Mouse (Mus musculus) hindbrain, embryonic 12.5 days (tissue): Measurements from ENCODE around the gene Gm10300. TPM values are rescaled to one million over a fixed set of nuclear protein-coding genes. Genes with fewer than 3 reads are reported as not detected.

Experiments used
- ATAC-seq: fragments of 200-750 bp; cut with Nextera tagmentation; 2 replicates; pipeline ENCODE4 v1.8.0; 2017; ENCODE audit warnings: moderate TSS enrichment; ENCODE audit not compliant: low FRiP score
- H3K27ac ChIP-seq: fragments of 300-500 bp; sonication (generic); 2 replicates; pipeline ENCODE4 v1.5.1; 2016; ENCODE audit warnings: mild to moderate bottlenecking
- H3K27me3 ChIP-seq: fragments of 300-500 bp; sonication (generic); 2 replicates; pipeline ENCODE4 v1.6.1; 2016; ENCODE audit warnings: mild to moderate bottlenecking
- H3K36me3 ChIP-seq: fragments of 300-500 bp; sonication (generic); 2 replicates; pipeline ENCODE4 v1.6.1; 2016; ENCODE audit warnings: mild to moderate bottlenecking
- H3K4me1 ChIP-seq: fragments of 300-500 bp; sonication (generic); 2 replicates; pipeline ENCODE4 v1.6.1; 2016
- H3K4me2 ChIP-seq: fragments of 300-500 bp; sonication (generic); replicated peaks from 2 replicates; pipeline ENCODE4 v1.6.1; 2016; ENCODE audit warnings: mild to moderate bottlenecking
- H3K4me3 ChIP-seq: fragments of 300-500 bp; sonication (generic); 2 replicates; pipeline ENCODE4 v1.5.1; 2016; ENCODE audit warnings: mild to moderate bottlenecking
- H3K9ac ChIP-seq: fragments of 300-500 bp; sonication (generic); 2 replicates; pipeline ENCODE4 v1.6.1; 2016; ENCODE audit warnings: mild to moderate bottlenecking, moderate library complexity
- H3K9me3 ChIP-seq: fragments of 300-500 bp; sonication (generic); replicated peaks from 2 replicates; pipeline ENCODE4 v1.6.1; 2016; ENCODE audit warnings: mild to moderate bottlenecking
- WGBS: fragments of 180-500 bp; shearing (Covaris S2); methylation state at CpG from one replicate; pipeline ENCODE4 v1.1.7; 2016; 5-methylcytosine and 5-hydroxymethylcytosine counted together
- polyA plus RNA-seq: library from polyadenylated mRNA; unstranded; fragments of >200 nt; fragmentation: Nextera tagmentation; extraction: Ambion mirVana; gene quantifications from 2 replicates; pipeline ENCODE4 v1.2.1, GENCODE M21; 2016

Gm10300 gene
- polyA plus RNA-seq, 1 experiment from 2014 or later = 0.09 TPM

DNA sequence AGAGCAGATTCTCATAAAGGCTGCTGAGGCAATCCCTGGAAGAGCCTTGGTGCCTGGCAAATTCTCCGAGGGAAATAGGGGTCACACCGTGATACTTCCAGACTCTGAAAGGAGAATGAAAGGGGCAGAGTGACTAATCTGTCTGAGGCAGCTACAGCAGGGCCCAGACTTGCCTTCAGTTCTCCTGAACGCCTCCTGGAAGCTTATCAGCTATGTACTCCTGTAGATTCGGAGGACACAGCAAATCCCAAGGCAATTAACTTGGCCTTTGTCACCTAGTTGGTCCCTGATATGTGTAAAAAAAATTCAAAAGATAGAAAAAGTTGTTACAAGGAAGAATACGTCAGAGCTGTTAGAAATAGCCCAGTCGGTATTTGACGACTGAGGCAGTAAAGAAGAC, 20.5 kb downstream of the Gm10300 start:
- Histone ChIP-seq H3K9ac (no peak overlapping the region), H3K27ac (no peak overlapping the region), H3K9me3 (no peaks in the 10 kb centered on the region), H3K4me2 (no peak overlapping the region), H3K4me1 (no peaks in the 10 kb centered on the region), H3K27me3 (no peaks in the 10 kb centered on the region; the same call in 1 of the 2 replicates), H3K36me3 (no peaks in the 10 kb centered on the region), H3K4me3 (no peak overlapping the region)
- ATAC-seq = no peak
- 81% methylated on average over 7 of the region's 7 CpGs for WGBS

DNA sequence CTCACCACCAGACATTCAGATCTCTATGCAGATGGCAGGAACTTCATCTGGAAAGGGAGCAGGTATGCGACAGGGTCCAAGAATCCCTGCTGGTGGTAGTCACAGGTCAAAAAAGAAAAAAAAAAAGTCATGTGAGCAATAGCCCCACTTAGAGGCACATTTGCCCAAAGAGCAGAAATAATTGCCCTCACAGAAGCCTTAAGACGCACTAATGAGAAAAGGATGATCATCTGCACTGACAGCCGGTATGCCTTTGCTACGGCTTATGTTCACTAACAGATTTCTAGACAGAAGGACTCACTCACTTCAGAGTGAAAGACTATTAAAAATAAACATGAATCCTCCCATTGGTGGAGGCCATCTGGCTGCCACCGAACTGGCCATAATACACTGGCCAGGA, 25.1 kb downstream of the Gm10300 start:
- Histone ChIP-seq H3K9me3 (no peaks in the 10 kb centered on the region), H3K36me3 (no peaks in the 10 kb centered on the region), H3K4me2 (no peak overlapping the region), H3K27ac (no peak overlapping the region), H3K4me3 (no peak overlapping the region), H3K27me3 (no peaks in the 10 kb centered on the region; the same call in 1 of the 2 replicates), H3K9ac (no peak overlapping the region), H3K4me1 (0 out of 2 replicates have a peak, but pooled peaks cover 3% of the 10 kb centered on the region)
- ATAC-seq = no peak
- WGBS = 80% methylated on average over 5 of the region's 5 CpGs

DNA sequence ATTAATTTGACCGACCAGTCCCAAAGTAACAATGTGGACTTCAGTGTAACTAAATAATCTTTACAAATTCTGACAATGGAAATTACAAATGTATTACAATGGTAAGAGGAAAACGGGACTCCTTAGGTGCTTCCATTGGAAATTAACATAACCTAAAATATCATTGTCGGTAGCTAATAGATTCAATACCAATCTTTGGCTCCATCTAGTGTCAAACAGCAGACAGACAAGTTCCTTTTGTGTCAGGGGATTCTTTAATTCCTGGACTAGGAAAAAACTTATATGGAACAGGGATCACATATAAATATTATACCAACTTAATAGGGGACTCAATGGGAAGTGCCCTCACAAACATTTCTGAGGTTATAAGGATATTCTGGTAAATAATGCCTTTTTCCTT, 26.7 kb downstream of the Gm10300 start:
- ATAC-seq = no peak

DNA sequence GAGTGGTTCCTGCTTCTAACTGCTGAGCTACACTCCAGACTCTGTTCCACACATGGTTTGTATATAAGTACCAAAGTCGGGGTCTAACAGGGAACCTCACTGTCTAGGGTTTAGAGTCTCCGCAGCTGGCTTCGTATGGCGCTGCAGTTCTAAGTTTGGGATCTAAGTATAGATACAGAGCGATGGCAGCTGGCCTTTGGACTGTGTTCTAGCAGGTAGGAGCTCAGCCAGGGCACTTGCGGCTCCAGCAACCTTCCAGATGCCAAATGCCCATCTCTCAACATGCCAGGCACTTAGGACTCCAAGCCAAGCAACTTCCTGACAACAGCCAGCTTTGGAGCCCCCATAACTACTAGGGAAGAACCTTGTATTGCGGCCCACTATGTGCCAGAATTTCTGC, 33.7 kb downstream of the Gm10300 start:
- H3K4me1 ChIP-seq = peaks cover 16% of the 10 kb centered on the region; the same call in 1 of the 2 replicates
- no peak overlapping the region for H3K4me2 ChIP-seq
- H3K27me3 ChIP-seq = peaks cover 14% of the 10 kb centered on the region
- no peak overlapping the region for H3K4me3 ChIP-seq
- no peak for ATAC-seq
- WGBS = 94% methylated on average over 7 of the region's 7 CpGs
- H3K9ac ChIP-seq = no peak overlapping the region
- H3K27ac ChIP-seq = no peak overlapping the region
- H3K9me3 ChIP-seq = no peaks in the 10 kb centered on the region
- H3K36me3 ChIP-seq = no peaks in the 10 kb centered on the region

More for the DNA sequence above, 26.7 kb downstream of the Gm10300 start:
- Histone ChIP-seq H3K4me2 (no peak overlapping the region), H3K4me3 (no peak overlapping the region), H3K9ac (no peak overlapping the region), H3K27me3 (no peaks in the 10 kb centered on the region), H3K4me1 (0 out of 2 replicates have a peak, but pooled peaks cover 3% of the 10 kb centered on the region), H3K9me3 (no peaks in the 10 kb centered on the region), H3K36me3 (no peaks in the 10 kb centered on the region), H3K27ac (no peak overlapping the region)
- 42% methylated on average over 3 of the region's 3 CpGs for WGBS

DNA sequence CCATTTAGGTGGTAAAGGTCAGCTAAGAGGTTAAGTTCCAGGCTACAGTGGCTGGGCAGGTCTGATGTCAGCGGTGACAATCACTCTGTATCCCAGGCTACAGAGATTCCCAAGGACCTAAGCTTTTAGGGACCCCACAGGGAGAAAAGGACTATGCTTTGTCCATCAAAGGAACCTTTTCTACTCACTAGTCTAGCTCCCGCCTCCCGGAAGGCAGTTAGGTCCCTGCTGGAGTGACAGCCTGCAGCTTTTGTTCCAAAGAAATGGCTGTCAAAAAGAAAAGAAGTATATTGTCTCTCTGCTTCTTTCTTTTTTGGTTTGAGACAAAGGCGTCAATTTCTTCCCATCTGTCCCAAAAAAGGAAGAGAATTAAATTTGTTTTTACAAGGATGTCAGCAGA, 36.7 kb downstream of the Gm10300 start:
- no peaks in the 10 kb centered on the region for H3K9me3 ChIP-seq
- no peak for ATAC-seq
- H3K27me3 ChIP-seq = peaks cover 30% of the 10 kb centered on the region
- no peak overlapping the region for H3K4me2 ChIP-seq
- no peaks in the 10 kb centered on the region for H3K36me3 ChIP-seq
- WGBS = 35% methylated on average over 4 of the region's 4 CpGs
- peaks cover 16% of the 10 kb centered on the region; the same call in 1 of the 2 replicates for H3K4me1 ChIP-seq
- H3K9ac ChIP-seq = no peak overlapping the region
- no peak overlapping the region for H3K4me3 ChIP-seq
- no peak overlapping the region for H3K27ac ChIP-seq

DNA sequence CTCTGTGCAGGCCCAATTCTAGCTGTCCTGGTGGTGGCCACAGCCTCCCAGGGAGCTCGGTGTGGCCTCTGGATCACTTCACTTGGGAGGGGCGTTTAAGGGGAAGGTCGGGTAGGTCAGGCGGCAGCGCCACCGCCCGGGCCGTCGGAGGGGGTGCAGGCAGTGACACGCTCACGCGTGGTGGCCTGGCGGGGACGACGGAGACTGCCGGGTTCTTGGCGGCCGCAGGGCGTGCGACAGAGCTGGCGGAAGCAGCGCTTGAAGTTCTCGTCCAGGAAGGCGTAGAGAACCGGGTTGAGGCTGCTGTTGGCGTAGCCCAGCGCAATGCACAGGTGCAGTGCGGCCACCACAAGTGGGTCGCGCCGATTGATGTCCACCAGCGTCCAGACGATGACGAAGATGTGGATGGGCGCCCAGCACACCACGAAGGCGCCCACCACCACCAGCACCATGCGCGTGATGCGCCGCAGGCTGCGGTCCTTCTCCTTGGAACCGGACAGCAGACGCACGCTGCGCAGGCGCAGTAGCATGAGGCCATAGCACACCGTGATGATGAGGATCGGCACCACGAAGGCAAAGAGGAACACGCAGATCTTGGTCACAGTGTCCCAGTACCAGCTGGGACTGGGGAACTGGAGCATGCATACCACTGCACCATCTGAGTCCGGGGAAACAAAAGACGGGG, 39.1 kb downstream of the Gm10300 start:
- Histone ChIP-seq H3K36me3 (no peaks in the 10 kb centered on the region), H3K9ac (0 out of 2 replicates have a peak overlapping the region, but pooled peaks have one; percentile 8), H3K27ac (no peak overlapping the region), H3K4me3 (peak overlapping the region; percentile 26), H3K27me3 (peaks cover 37% of the 10 kb centered on the region), H3K9me3 (no peaks in the 10 kb centered on the region), H3K4me1 (peaks cover 16% of the 10 kb centered on the region; the same call in 1 of the 2 replicates), H3K4me2 (peak overlapping the region; percentile 46)
- 42% methylated on average over 53 of the region's 53 CpGs for WGBS
- ATAC-seq = 0 out of 2 replicates have a peak, but pooled peaks have one; percentile 13

DNA sequence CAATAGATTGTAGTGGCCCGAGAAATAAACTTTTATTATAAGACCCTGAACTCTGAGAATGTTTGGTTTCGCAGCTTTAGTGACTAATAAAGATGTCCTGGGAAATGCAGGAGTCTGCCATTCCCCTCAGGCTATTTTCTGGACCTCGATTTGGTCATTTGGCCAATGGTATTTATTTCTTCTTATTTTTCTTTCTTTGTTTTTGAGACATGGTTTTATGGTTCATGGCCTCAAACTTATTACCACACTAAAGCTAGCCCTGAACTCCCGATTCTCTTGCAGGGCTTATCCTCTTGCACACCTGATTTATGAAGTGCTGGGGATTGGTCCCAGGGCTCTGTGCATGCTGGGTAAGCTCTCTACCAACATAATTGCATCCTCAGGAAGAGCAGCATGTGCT, 41.8 kb downstream of the Gm10300 start:
- no peak overlapping the region for H3K9ac ChIP-seq
- peaks cover 33% of the 10 kb centered on the region for H3K27me3 ChIP-seq
- H3K27ac ChIP-seq = no peak overlapping the region
- ATAC-seq = no peak
- no peaks in the 10 kb centered on the region for H3K36me3 ChIP-seq
- 89% methylated on average over 4 of the region's 4 CpGs for WGBS
- H3K4me3 ChIP-seq = no peak overlapping the region
- H3K9me3 ChIP-seq = no peaks in the 10 kb centered on the region
- no peak overlapping the region for H3K4me2 ChIP-seq
- H3K4me1 ChIP-seq = peaks cover 8% of the 10 kb centered on the region; the same call in 1 of the 2 replicates

DNA sequence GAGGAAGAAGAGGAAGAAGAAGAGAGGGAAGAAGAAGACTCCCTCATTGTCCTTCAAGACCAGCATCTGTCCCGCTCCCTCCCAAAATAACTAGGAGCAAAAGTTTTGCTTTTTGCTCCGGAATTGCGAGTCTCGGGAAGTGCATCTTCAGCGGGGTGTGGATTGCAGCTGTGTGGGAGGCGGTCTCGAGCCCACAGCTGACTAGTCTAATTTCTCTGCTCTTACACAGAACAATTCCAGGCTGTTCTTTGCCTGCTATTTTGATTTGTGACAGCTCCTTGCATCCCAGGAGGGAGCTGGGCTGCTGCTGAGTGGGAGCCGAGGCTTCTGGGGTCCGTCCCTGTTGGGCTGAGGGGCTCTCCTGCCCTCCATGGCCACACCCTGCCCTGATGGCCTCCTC, 45.1 kb downstream of the Gm10300 start:
- Histone ChIP-seq H3K36me3 (no peaks in the 10 kb centered on the region), H3K27ac (no peak overlapping the region), H3K9me3 (no peaks in the 10 kb centered on the region), H3K4me1 (no peaks in the 10 kb centered on the region), H3K4me3 (no peak overlapping the region), H3K9ac (no peak overlapping the region), H3K27me3 (peaks cover 11% of the 10 kb centered on the region), H3K4me2 (no peak overlapping the region)
- WGBS = 73% methylated on average over 9 of the region's 9 CpGs
- ATAC-seq = no peak

DNA sequence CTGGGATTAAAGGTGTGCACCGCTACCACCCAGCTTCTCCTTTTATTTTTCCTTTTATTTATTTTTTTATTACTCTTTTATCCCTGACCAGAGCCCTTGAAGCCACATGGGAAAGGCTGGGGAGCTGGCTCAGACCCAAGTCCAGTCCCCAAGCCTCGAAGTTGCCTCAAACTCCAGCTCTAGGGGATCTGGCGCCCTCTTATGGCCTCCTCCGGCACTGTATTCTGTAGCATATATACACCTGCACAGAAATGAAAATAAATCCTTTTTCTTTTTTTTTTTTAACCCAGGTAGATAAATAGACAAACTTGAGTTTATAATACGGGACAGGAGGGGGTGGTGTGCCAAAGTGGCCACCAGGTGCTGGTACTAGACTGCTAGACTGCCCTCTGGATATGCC, 47.2 kb downstream of the Gm10300 start:
- Histone ChIP-seq H3K9ac (no peak overlapping the region), H3K4me3 (no peak overlapping the region), H3K4me2 (no peak overlapping the region), H3K27me3 (0 out of 2 replicates have a peak, but pooled peaks cover 4% of the 10 kb centered on the region), H3K9me3 (no peaks in the 10 kb centered on the region), H3K36me3 (no peaks in the 10 kb centered on the region), H3K4me1 (no peaks in the 10 kb centered on the region), H3K27ac (no peak overlapping the region)
- WGBS = 85% methylated on average over 5 of the region's 5 CpGs
- ATAC-seq = no peak

DNA sequence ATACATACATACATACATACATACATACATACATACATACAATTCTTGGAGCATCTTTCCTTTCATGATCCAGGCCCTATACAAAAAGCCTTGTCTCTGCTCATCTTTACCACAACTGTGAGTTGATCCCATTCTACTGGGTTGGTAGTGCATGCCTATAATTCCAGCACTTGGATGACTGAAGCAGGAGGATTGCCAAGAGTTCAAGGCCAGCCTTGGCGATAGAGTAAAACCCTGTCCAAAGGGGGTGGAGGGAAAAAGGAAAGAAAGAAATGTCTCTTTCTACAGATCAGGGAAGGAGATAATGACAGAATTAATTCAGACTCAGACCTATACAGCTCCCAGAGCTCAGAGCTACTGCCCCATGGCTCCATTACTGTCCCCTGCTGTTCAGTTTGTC, 48.7 kb downstream of the Gm10300 start:
- H3K27ac ChIP-seq = no peak overlapping the region
- ATAC-seq = no peak
- H3K36me3 ChIP-seq = no peaks in the 10 kb centered on the region

More for the DNA sequence above, 48.7 kb downstream of the Gm10300 start:
- Histone ChIP-seq H3K4me2 (no peak overlapping the region), H3K27me3 (0 out of 2 replicates have a peak, but pooled peaks cover 2% of the 10 kb centered on the region), H3K9ac (no peak overlapping the region), H3K4me1 (no peaks in the 10 kb centered on the region), H3K4me3 (no peak overlapping the region), H3K9me3 (no peaks in the 10 kb centered on the region)
- WGBS = 90% methylated on average over 1 of the region's 1 CpGs

Other genes with a start within 250 kb of the Gm10300 start
- 22.7 and 30.2 TPM in 2 replicates for gene Ptpru, start 236.4 kb upstream of the Gm10300 start, polyA plus RNA-seq
- gene Mecr, start 231.2 kb upstream of the Gm10300 start, polyA plus RNA-seq = 40.1 and 44.6 TPM in 2 replicates
- 139 and 147 TPM in 2 replicates for gene Srsf4, start 201.1 kb upstream of the Gm10300 start, polyA plus RNA-seq
- gene Tmem200b, start 152.9 kb upstream of the Gm10300 start, polyA plus RNA-seq = 0.92 and 1.3 TPM in 2 replicates
- gene Epb41, start 624 bp downstream of the Gm10300 start, polyA plus RNA-seq = 198 and 210 TPM in 2 replicates
- gene Oprd1, start 69.8 kb downstream of the Gm10300 start, polyA plus RNA-seq = 0.08 and 0.18 TPM in 2 replicates
- 141 and 149 TPM in 2 replicates for gene Ythdf2, start 137.6 kb downstream of the Gm10300 start, polyA plus RNA-seq
- gene Gmeb1, start 186.9 kb downstream of the Gm10300 start, polyA plus RNA-seq = 41.3 and 43.3 TPM in 2 replicates
- 53.6 and 58.5 TPM in 2 replicates for gene Taf12, start 199.7 kb downstream of the Gm10300 start, polyA plus RNA-seq
- gene Rab42, start 228.7 kb downstream of the Gm10300 start, polyA plus RNA-seq = 0.96 and 1.5 TPM in 2 replicates